Mouse (Mus musculus) forebrain, embryonic 15.5 days (tissue): ENCODE results near the gene Alx3. TPM values are rescaled to one million over a fixed set of nuclear protein-coding genes. Genes with fewer than 3 reads are reported as not detected.
A peak's percentile ranks its signal among the peaks of the same experiment; 100 is the strongest.

Experiments used
- ATAC-seq: fragments of 200-750 bp; cut with Nextera tagmentation; replicated peaks from 2 replicates; pipeline ENCODE4 v1.8.0; 2017; ENCODE audit warnings: mild to moderate bottlenecking, moderate TSS enrichment, moderate library complexity
- H3K27ac ChIP-seq: fragments of 300-500 bp; sonication (generic); replicated peaks from 2 replicates; pipeline ENCODE4 v1.5.1; 2015; ENCODE audit warnings: mild to moderate bottlenecking, inconsistent platforms
- H3K27me3 ChIP-seq: fragments of 300-500 bp; sonication (generic); 2 replicates; pipeline ENCODE4 v1.6.1; 2015; ENCODE audit warnings: inconsistent platforms
- H3K36me3 ChIP-seq: fragments of 300-500 bp; sonication (generic); 2 replicates; pipeline ENCODE4 v1.6.1; 2015; ENCODE audit warnings: mild to moderate bottlenecking, inconsistent platforms
- H3K4me1 ChIP-seq: fragments of 300-500 bp; sonication (generic); 2 replicates; pipeline ENCODE4 v1.6.1; 2015; ENCODE audit warnings: inconsistent platforms
- H3K4me2 ChIP-seq: fragments of 300-500 bp; sonication (generic); replicated peaks from 2 replicates; pipeline ENCODE4 v1.6.1; 2015; ENCODE audit warnings: mild to moderate bottlenecking, inconsistent platforms
- H3K4me3 ChIP-seq: fragments of 300-500 bp; sonication (generic); 2 replicates; pipeline ENCODE4 v1.5.1; 2015; ENCODE audit warnings: mild to moderate bottlenecking, inconsistent platforms
- H3K9ac ChIP-seq: fragments of 300-500 bp; sonication (generic); replicated peaks from 2 replicates; pipeline ENCODE4 v1.6.1; 2015; ENCODE audit warnings: mild to moderate bottlenecking, inconsistent platforms
- H3K9me3 ChIP-seq: fragments of 300-500 bp; sonication (generic); 2 replicates; pipeline ENCODE4 v1.6.1; 2016; ENCODE audit warnings: inconsistent platforms
- WGBS: fragments of 180-500 bp; shearing (Covaris S2); methylation state at CpG from one replicate; pipeline ENCODE4 v1.1.7; 2015; ENCODE audit warnings: mixed read lengths; 5-methylcytosine and 5-hydroxymethylcytosine counted together
- polyA plus RNA-seq: library from polyadenylated mRNA; unstranded; fragments of >200 nt; fragmentation: Nextera tagmentation; extraction: Ambion mirVana; gene quantifications from 2 replicates; pipeline ENCODE4 v1.2.1, GENCODE M21; 2015

Gene Alx3
- 2.5 and 3.1 TPM in 2 replicates for polyA plus RNA-seq

DNA sequence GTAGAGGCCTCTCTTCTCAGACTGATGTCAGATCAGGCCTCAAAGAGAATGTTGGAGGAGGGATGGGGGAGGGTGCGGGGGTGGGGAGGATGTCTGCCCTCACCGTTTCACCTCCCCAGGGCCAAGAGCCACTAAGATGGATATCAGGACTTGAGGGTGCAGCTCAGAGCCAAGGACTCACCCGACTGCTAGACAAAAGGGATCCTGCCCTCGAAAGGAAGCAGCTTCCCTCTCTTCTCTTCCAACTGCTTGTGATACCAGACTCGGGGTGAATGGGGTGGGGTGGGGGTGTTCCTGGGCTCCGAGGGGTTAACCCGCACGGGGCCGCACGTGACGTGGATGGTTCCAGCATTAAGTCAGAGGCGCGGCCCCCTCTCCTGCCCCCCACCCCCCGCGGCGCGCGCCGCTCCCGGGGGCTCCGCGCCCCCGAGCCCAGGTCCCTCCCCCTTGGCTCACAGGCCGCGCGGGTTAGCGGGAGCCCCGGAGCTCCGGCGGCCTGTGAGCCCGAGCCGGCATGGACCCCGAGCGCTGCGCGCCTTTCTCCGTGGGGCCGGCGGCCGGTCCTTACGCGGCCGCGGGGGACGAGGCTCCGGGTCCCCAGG, at the start of gene Alx3:
Gene Alx3 (plus strand): TSS at position 370 of the 602 bp plus-strand sequence.
- Histone ChIP-seq H3K4me1 (peaks cover 23% of the 10 kb centered on the region), H3K4me3 (peak within 1 kb of the TSS; percentile 34), H3K4me2 (peak within 1 kb of the TSS; percentile 50), H3K9me3 (no peaks in the 10 kb centered on the region), H3K9ac (peak within 1 kb of the TSS; percentile 16; the same call in 1 of the 2 replicates), H3K36me3 (no peaks in the 10 kb centered on the region), H3K27me3 (peaks cover 72% of the 10 kb centered on the region), H3K27ac (no peak within 1 kb of the TSS)
- under 1% methylated on average over 40 of the region's 46 CpGs for WGBS
- ATAC-seq = no peak; the same call in 1 of the 2 replicates

DNA sequence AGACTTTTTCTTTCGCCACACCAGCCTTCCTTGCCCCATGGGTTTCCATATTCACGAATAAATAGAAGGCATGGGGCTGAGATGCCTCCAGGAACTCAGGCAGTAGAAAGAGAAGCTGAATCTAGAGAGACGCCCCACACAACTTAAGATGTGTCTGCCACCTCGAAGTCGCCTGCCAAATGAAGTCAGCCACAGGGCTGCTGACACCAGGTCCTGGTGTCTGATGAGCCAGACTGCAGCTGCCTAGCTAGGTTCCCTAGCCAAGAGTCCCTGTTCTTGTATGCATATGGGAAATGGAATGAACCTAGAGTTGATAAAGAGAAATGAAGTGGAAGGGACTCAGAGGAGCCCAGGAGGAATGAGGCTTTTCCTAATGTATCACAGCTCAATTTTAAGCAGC, 49.6 kb upstream of the Alx3 start:
- no peak; the same call in 1 of the 2 replicates for ATAC-seq
- Histone ChIP-seq H3K9ac (no peak overlapping the region), H3K4me1 (peaks cover 15% of the 10 kb centered on the region), H3K36me3 (no peaks in the 10 kb centered on the region), H3K27ac (peak overlapping the region; percentile 46), H3K27me3 (no peaks in the 10 kb centered on the region), H3K4me3 (no peak overlapping the region), H3K4me2 (no peak overlapping the region), H3K9me3 (no peaks in the 10 kb centered on the region)
- 64% methylated on average over 5 of the region's 5 CpGs for WGBS

GRCm38 (mm10) chr3:107545716-107546412, 49.0 kb upstream of the Alx3 start:
- H3K9ac ChIP-seq = no peak overlapping the region
- ATAC-seq = no peak
- H3K4me2 ChIP-seq = no peak overlapping the region
- 76% methylated on average over 10 of the region's 10 CpGs for WGBS
- no peak overlapping the region for H3K4me3 ChIP-seq
- H3K36me3 ChIP-seq = no peaks in the 10 kb centered on the region
- H3K27ac ChIP-seq = peak overlapping the region; percentile 46
- H3K4me1 ChIP-seq = peaks cover 15% of the 10 kb centered on the region
- H3K27me3 ChIP-seq = no peaks in the 10 kb centered on the region
- no peaks in the 10 kb centered on the region for H3K9me3 ChIP-seq

DNA sequence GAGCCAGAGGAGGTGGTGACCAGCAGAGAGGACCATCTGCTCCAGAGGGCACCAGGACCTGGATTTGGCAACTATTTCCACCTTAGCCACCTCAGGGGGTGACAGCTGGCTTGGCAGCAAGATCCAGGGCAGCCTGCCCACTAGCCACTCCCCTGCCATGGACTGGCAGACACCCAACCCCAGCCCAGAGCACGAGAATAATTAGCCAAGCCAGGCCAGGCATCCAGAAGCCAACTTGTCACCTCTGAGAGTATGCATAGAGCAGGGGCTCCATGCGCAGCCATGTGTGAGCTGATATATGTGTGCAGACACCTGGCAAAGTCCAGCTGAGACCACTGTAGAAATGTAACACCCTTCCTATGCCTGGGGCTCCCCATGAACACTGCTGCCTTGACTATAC, 47.9 kb upstream of the Alx3 start:
- no peak overlapping the region for H3K27ac ChIP-seq
- no peak overlapping the region for H3K9ac ChIP-seq
- 33% methylated on average over 2 of the region's 2 CpGs for WGBS
- H3K27me3 ChIP-seq = no peaks in the 10 kb centered on the region
- H3K9me3 ChIP-seq = no peaks in the 10 kb centered on the region
- ATAC-seq = peak; percentile 55
- no peak overlapping the region for H3K4me3 ChIP-seq
- H3K4me2 ChIP-seq = no peak overlapping the region
- peaks cover 15% of the 10 kb centered on the region for H3K4me1 ChIP-seq
- no peaks in the 10 kb centered on the region for H3K36me3 ChIP-seq

- no peak overlapping the region for H3K4me3 ChIP-seq
- 73% methylated on average over 17 of the region's 17 CpGs for WGBS
- no peak overlapping the region for H3K4me2 ChIP-seq
- no peak; the same call in 1 of the 2 replicates for ATAC-seq
- H3K36me3 ChIP-seq = no peaks in the 10 kb centered on the region
- no peaks in the 10 kb centered on the region for H3K9me3 ChIP-seq
- no peak overlapping the region for H3K9ac ChIP-seq
- H3K27ac ChIP-seq = no peak overlapping the region
- H3K27me3 ChIP-seq = no peaks in the 10 kb centered on the region
- peaks cover 14% of the 10 kb centered on the region for H3K4me1 ChIP-seq
Observed at GRCm38 (mm10) chr3:107550409-107551049, 44.3 kb upstream of the Alx3 start.

DNA sequence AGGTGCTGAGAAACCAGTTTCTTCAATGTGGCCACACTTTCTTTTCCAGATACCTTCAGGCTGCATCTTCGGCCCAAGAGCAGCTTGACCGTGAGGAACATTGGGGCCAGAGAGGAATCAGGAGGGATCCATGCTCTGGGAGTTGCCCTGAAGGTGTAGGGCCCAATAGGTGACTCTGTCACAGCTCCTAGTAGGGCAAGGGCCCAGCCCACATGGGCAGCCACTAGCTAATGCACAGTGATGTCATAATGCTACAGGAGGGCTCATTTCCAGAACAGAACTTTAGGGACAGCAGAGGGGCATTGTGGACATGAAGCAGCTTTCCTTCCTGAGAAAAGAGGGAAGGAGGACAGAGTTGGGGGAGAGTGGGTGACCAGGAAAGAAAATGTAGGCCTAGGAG, 40.0 kb upstream of the Alx3 start, which contains the start of gene Ubl4b:
Gene Ubl4b (minus strand): TSS at position 232 of the 400 bp plus-strand sequence.
- 93% methylated on average over 2 of the region's 2 CpGs for WGBS

DNA sequence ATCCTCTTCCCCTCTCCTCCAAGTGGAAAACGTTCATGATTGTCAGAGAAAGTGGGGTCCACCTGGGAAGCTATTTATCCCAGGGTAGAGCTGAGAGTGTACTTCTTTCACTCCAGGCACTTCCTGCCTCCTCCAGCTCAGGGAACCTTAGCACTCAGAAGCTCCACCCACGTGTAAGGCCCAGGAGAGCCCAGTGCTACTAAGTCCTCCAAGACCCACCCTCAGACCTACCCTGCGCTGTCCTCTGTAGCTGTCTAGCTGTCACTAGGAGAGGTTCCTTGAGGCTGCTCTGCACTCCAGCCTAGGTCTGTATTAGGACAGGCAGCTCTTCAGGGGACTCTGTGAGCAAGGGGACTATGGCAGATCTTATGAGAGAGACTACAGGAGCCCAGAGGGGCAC, 36.1 kb upstream of the Alx3 start:
- Histone ChIP-seq H3K27me3 (no peaks in the 10 kb centered on the region), H3K4me2 (no peak overlapping the region), H3K4me3 (no peak overlapping the region), H3K27ac (no peak overlapping the region), H3K4me1 (no peaks in the 10 kb centered on the region; the same call in 1 of the 2 replicates), H3K9ac (no peak overlapping the region), H3K36me3 (no peaks in the 10 kb centered on the region), H3K9me3 (no peaks in the 10 kb centered on the region)
- 22% methylated on average over 3 of the region's 3 CpGs for WGBS
- 0 out of 2 replicates have a peak, but pooled peaks have one; percentile 41 for ATAC-seq

More for the DNA sequence above, 40.0 kb upstream of the Alx3 start, which contains the start of gene Ubl4b:
- H3K9ac ChIP-seq = no peak within 1 kb of the TSS
- no peak within 1 kb of the TSS for H3K27ac ChIP-seq
- no peaks in the 10 kb centered on the region for H3K36me3 ChIP-seq
- H3K9me3 ChIP-seq = no peaks in the 10 kb centered on the region
- no peak within 1 kb of the TSS for H3K4me2 ChIP-seq
- no peaks in the 10 kb centered on the region; the same call in 1 of the 2 replicates for H3K4me1 ChIP-seq
- H3K27me3 ChIP-seq = no peaks in the 10 kb centered on the region
- no peak for ATAC-seq
- no peak within 1 kb of the TSS for H3K4me3 ChIP-seq

- Histone ChIP-seq H3K4me1 (no peaks in the 10 kb centered on the region; the same call in 1 of the 2 replicates), H3K36me3 (no peaks in the 10 kb centered on the region), H3K27ac (no peak overlapping the region), H3K27me3 (no peaks in the 10 kb centered on the region), H3K4me3 (no peak overlapping the region), H3K9me3 (no peaks in the 10 kb centered on the region), H3K4me2 (no peak overlapping the region), H3K9ac (no peak overlapping the region)
- WGBS = 13% methylated on average over 3 of the region's 3 CpGs
- ATAC-seq = peak; percentile 60; the same call in 1 of the 2 replicates
Observed at GRCm38 (mm10) chr3:107559183-107559582, 35.6 kb upstream of the Alx3 start.

GRCm38 (mm10) chr3:107562104-107562503, 32.7 kb upstream of the Alx3 start:
- Histone ChIP-seq H3K27me3 (no peaks in the 10 kb centered on the region), H3K27ac (no peak overlapping the region), H3K36me3 (no peaks in the 10 kb centered on the region), H3K4me2 (no peak overlapping the region), H3K4me1 (no peaks in the 10 kb centered on the region), H3K4me3 (no peak overlapping the region), H3K9ac (no peak overlapping the region), H3K9me3 (no peaks in the 10 kb centered on the region)
- no peak for ATAC-seq
- 77% methylated on average over 2 of the region's 2 CpGs for WGBS

DNA sequence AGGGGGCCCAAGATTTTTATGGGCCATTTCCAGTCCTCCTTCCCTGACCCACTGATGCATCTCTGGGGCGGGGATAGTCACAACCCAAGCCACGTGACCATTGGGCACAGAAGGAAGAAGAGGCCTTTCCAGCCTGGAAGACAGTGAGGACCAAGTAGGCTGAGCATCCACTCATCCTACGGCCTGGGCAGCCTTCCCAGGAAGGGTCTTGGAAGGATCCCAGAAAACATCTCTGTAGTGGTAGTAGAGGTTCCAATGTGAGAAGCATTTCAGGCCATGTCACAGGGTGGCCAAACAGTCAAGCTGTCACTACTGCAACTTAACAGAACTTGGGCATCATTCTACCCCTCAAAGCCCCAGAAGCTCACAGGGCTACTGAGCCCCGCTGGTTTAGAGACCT, 32.2 kb upstream of the Alx3 start:
- no peak overlapping the region for H3K4me2 ChIP-seq
- H3K9me3 ChIP-seq = no peaks in the 10 kb centered on the region
- H3K36me3 ChIP-seq = no peaks in the 10 kb centered on the region
- WGBS = 86% methylated on average over 4 of the region's 4 CpGs
- H3K9ac ChIP-seq = no peak overlapping the region
- H3K4me3 ChIP-seq = no peak overlapping the region
- no peak for ATAC-seq
- no peak overlapping the region for H3K27ac ChIP-seq
- H3K4me1 ChIP-seq = no peaks in the 10 kb centered on the region
- no peaks in the 10 kb centered on the region for H3K27me3 ChIP-seq

- 34% methylated on average over 4 of the region's 4 CpGs for WGBS
- no peak overlapping the region for H3K9ac ChIP-seq
- H3K4me2 ChIP-seq = no peak overlapping the region
- no peak overlapping the region for H3K4me3 ChIP-seq
- H3K27me3 ChIP-seq = no peaks in the 10 kb centered on the region
- H3K4me1 ChIP-seq = 0 out of 2 replicates have a peak, but pooled peaks cover 3% of the 10 kb centered on the region
- no peak for ATAC-seq
- no peaks in the 10 kb centered on the region for H3K36me3 ChIP-seq
- H3K27ac ChIP-seq = no peak overlapping the region
- no peaks in the 10 kb centered on the region for H3K9me3 ChIP-seq
Observed at GRCm38 (mm10) chr3:107563880-107564279, 31.0 kb upstream of the Alx3 start.

- 53% methylated on average over 3 of the region's 3 CpGs for WGBS
- Histone ChIP-seq H3K27me3 (no peaks in the 10 kb centered on the region), H3K4me2 (no peak overlapping the region), H3K9ac (no peak overlapping the region), H3K27ac (no peak overlapping the region), H3K4me1 (0 out of 2 replicates have a peak, but pooled peaks cover 4% of the 10 kb centered on the region), H3K9me3 (no peaks in the 10 kb centered on the region), H3K36me3 (no peaks in the 10 kb centered on the region), H3K4me3 (no peak overlapping the region)
- no peak for ATAC-seq
Observed at GRCm38 (mm10) chr3:107565331-107565730, 29.5 kb upstream of the Alx3 start.
